25 mouse cellular contexts compared by ENCODE assay signal in genomic region chr13:93676864-93677263, GRCm38 (mm10). TPM values are rescaled to one million over a fixed set of nuclear protein-coding genes. Genes with fewer than 3 reads are reported as not detected.
A peak's percentile ranks its signal among the peaks of the same experiment; 100 is the strongest.
DNase-seq lines count a peak whose midpoint lies in the region; ATAC-seq and TF ChIP-seq lines count a peak whose summit lies in the region.
"Had no signal": no experiment of that assay in that cellular context is flagged by ENCODE, and none has a peak within 500 bp of the region (broad histone marks: within the 10 kb centered on the region; RNA-seq: fewer than 3 reads in every experiment).

No protein-coding gene starts in this region.

- H3K4me2 ChIP-seq in lung, postnatal 0 days (replicated peaks; ENCODE audit: low read depth, low read length) = no peak overlapping the region
- H3K4me2 ChIP-seq: forebrain, embryonic 13.5 days; heart, embryonic 13.5 days; hindbrain, embryonic 15.5 days had no signal

- ATAC-seq in frontal cortex, adult (ENCODE audit: low TSS enrichment) = peak; percentile 73
- ATAC-seq in lung, postnatal 0 days = no peak
- ATAC-seq: forebrain, embryonic 13.5 days; forebrain, postnatal 0 days had no signal

- H3K9me3 ChIP-seq in lung, postnatal 0 days (ENCODE audit: low read length) = no peaks in the 10 kb centered on the region
- H3K9me3 ChIP-seq: embryonic facial prominence, embryonic 10.5 days; forebrain, embryonic 13.5 days; hindbrain, embryonic 15.5 days had no signal

- no peaks in the 10 kb centered on the region for H3K4me1 ChIP-seq in lung, postnatal 0 days (ENCODE audit: insufficient read depth, low read depth, low read length)

- intact Hi-C loops in left cerebral cortex, postnatal 4 days (cut with DNase I) = no loop called here

- H3K9ac ChIP-seq in lung, postnatal 0 days (replicated peaks; ENCODE audit: low read depth) = no peak overlapping the region
- H3K9ac ChIP-seq: forebrain, embryonic 13.5 days; forebrain, postnatal 0 days; heart, embryonic 13.5 days; hindbrain, embryonic 15.5 days had no signal

- H3K4me3 ChIP-seq in lung, postnatal 0 days (ENCODE audit: low read depth, low read length) = no peak overlapping the region
- H3K4me3 ChIP-seq: embryonic facial prominence, embryonic 10.5 days; forebrain, embryonic 13.5 days; heart, embryonic 13.5 days; hindbrain, embryonic 15.5 days had no signal

- no peak overlapping the region for H3K27ac ChIP-seq in lung, postnatal 0 days (ENCODE audit: low read length)
- H3K27ac ChIP-seq: embryonic facial prominence, embryonic 10.5 days; forebrain, embryonic 13.5 days; heart, embryonic 13.5 days; hindbrain, embryonic 15.5 days had no signal

- no peak for DNase-seq in frontal cortex, postnatal 10 days (ENCODE audit: low spot score in 2 of 2)
- DNase-seq in left cerebral cortex, adult 8-10 months (ENCODE audit: low spot score in 2 of 2) = peak; percentile 2 to 35
- DNase-seq in left cerebral cortex, postnatal 4 days = no peak
- DNase-seq in right cerebral cortex, adult 18-20 months = peak; percentile 54
- DNase-seq in right cerebral cortex, postnatal 14 days = no peak
- DNase-seq in brain, adult 2 months (ENCODE audit: low read depth, low spot score) = peak; percentile 36
- DNase-seq in lung, postnatal 0 days (ENCODE audit: low spot score) = no peak
- DNase-seq: adrenal gland, postnatal 25 days; cerebellum, adult 2 months; cerebellum, postnatal 10 days; forebrain, postnatal 0 days; gastrocnemius, postnatal 14 days; heart, postnatal 36 days had no signal

- no peak for TF ChIP-seq EP300 in lung, postnatal 0 days (IDR thresholded peaks at IDR 0.05)

- no peaks in the 10 kb centered on the region for H3K36me3 ChIP-seq in lung, postnatal 0 days (ENCODE audit: insufficient read depth, low read length)
- H3K36me3 ChIP-seq: embryonic facial prominence, embryonic 10.5 days; heart, embryonic 13.5 days; hindbrain, embryonic 15.5 days had no signal

- no peak for TF ChIP-seq CTCF in lung, postnatal 0 days (IDR thresholded peaks at IDR 0.05)

- 64% methylated on average over 9 of the region's 9 CpGs for WGBS in lung, postnatal 0 days

- 0 out of 2 replicates have a peak, but pooled peaks cover 4% of the 10 kb centered on the region for H3K27me3 ChIP-seq in lung, postnatal 0 days (replicated peaks; ENCODE audit: insufficient read depth, low read length)

RNA-seq across cellular contexts. Expression of gene Dmgdh, which starts 2.6 kb away (rescaled TPM):
- 1 to 10 TPM in 1 of 4 experiments, under 1 TPM in 3; 0.42 to 1.3 (median 0.51) TPM for total RNA-seq in left cerebral cortex, adult 8-10 months (2022)
- total RNA-seq in left cerebral cortex, postnatal 4 days (2021) = under 1 TPM; 0.83 to 0.86 TPM
- polyA plus RNA-seq in lung, postnatal 0 days (2015; fragmentation: Nextera tagmentation; extraction: Ambion mirVana) = not detected in 2 replicates
- total RNA-seq: adrenal gland, postnatal 25 days; gastrocnemius, postnatal 14 days; heart, adult 8-10 months; heart, postnatal 36 days; MEL had no signal
- polyA plus RNA-seq: C2C12; gonadal fat pad, adult 2 months; heart, postnatal 0 days had no signal

RNA-seq across cellular contexts. Expression of gene Bhmt2, which starts 2.8 kb away (rescaled TPM):
- total RNA-seq in left cerebral cortex, adult 8-10 months (2022) = under 1 TPM; 0.34 to 0.57 (median 0.46) TPM
- under 1 TPM in 1 of 2 experiments, not detected in 1; 0.20 TPM for total RNA-seq in left cerebral cortex, postnatal 4 days (2021)
- polyA plus RNA-seq in lung, postnatal 0 days (2015; fragmentation: Nextera tagmentation; extraction: Ambion mirVana) = 0.05 TPM in 1 of 2 replicates, not detected in the other
- total RNA-seq: adrenal gland, postnatal 25 days; gastrocnemius, postnatal 14 days; heart, adult 8-10 months; heart, postnatal 36 days; MEL had no signal
- polyA plus RNA-seq: C2C12; embryonic facial prominence, embryonic 14.5 days; forebrain, embryonic 13.5 days; forebrain, postnatal 0 days; heart, postnatal 0 days; hindbrain, embryonic 11.5 days had no signal

RNA-seq across cellular contexts. Expression of gene Bhmt, which starts 39.1 kb away (rescaled TPM):
- total RNA-seq in left cerebral cortex, adult 8-10 months (2022) = not detected
- total RNA-seq in left cerebral cortex, postnatal 4 days (2021) = not detected
- polyA plus RNA-seq in lung, postnatal 0 days (2015; fragmentation: Nextera tagmentation; extraction: Ambion mirVana) = 0.15 and 0.18 TPM in 2 replicates
- total RNA-seq: forebrain, postnatal 0 days; heart, adult 8-10 months; heart, postnatal 36 days; MEL had no signal
- polyA plus RNA-seq: C2C12; cerebellum, adult 2 months; embryonic facial prominence, embryonic 10.5 days; embryonic facial prominence, embryonic 14.5 days had no signal

Comparison
In these comparisons a context has a peak if more than half of its experiments do, and no peak if none do; other contexts are left out.
1. DNase-seq: peak in left cerebral cortex, adult 8-10 months (2 of 2), right cerebral cortex, adult 18-20 months (single experiment) and brain, adult 2 months (single experiment); none in frontal cortex, postnatal 10 days (0 of 2), left cerebral cortex, postnatal 4 days (single experiment), right cerebral cortex, postnatal 14 days (single experiment) and lung, postnatal 0 days (single experiment).